Mouse (Mus musculus) frontal cortex, postnatal 10 days (tissue): ENCODE results near the gene Lman2l.

Experiments used
- DNase-seq, 2 experiments: peaks; one replicate each; pipeline ENCODE4 v3.0.0; 2022; ENCODE audit warnings: low spot score in 2 of 2, mixed read lengths in 1 of 2

Gene Lman2l

DNA sequence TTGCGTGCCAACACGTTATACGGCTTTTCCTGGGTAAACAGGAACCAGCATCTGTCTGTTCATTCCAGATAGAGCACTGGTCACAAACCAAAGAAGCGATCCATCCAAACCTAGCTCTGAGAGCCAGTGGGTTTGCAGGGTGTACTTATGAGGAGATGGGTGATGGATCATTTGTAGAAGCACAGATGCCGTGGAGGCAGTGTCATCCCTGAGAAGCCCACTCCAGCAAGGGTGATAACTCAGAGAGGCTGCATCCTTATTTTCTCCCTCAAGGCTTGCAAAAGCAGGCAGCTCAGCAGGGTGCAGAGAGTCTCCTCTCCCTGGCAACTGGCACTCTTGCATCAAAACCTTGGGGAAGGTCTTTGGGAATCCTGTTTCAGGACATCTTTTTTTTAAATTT, 13.1 kb upstream of the Lman2l start:
- DNase-seq = no peak

GRCm38 (mm10) chr1:36457388-36458014, 12.4 kb upstream of the Lman2l start:
- DNase-seq = no peak

DNA sequence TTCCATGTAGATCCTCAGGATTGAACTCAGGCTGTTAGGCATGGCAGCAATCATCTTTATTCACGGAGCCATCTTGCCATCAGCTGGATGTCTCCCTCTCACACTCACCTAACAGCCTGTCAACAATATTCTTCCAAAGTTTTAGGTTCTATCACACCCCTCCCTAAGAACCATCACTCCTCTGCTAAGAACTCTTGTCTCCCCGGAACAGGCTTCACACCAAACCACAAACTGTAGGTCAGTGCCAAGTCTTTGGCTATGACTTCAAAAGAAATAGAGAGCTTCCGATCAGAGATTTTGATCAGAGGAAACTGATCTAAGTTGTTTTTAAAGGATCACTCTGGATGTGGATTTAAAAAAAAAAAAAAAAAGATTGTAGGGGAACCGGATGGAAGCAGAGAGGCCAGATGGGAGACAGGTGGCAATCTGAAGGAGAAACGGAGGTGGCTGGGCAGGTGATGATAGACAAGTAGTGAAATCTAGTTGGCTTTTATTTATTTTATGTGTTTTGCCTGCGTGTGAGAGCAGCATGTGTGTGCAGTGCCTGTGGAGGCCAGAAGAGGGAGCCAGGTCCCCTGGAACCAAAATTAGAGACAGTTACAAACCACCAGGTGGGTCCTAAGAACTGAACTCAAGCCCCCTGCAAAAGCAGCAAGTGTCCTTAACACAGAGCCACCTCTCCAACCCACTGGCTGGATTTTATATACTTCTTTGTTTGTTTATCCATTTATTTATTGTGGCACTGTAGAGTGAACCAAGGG, 9.2 kb upstream of the Lman2l start:
- DNase-seq = no peak

DNA sequence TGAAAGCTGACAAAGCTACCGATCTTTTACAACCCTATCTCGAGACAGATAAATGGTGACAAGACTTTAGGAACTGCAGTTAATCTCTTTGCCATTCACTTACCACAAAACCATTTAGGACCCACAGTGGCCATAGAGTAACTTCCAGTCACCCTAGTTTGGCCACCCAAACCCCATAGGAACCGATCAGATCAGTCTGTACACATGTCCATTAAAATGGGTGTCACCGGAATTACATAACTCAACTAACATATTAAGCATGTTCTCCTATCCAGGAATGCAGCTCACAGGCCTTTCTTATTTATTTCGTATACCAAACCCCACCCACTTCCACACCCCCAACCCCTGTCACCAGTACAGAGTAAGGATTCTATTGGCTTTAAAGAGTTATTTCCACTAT, 1.8 kb upstream of the Lman2l start:
- DNase-seq = no peak

- DNase-seq = no peak
Measured at GRCm38 (mm10) chr1:36446106-36446824, 1.2 kb upstream of the Lman2l start.

- DNase-seq = no peak
Measured at GRCm38 (mm10) chr1:36445508-36445907, 437 bp upstream of the Lman2l start.

DNA sequence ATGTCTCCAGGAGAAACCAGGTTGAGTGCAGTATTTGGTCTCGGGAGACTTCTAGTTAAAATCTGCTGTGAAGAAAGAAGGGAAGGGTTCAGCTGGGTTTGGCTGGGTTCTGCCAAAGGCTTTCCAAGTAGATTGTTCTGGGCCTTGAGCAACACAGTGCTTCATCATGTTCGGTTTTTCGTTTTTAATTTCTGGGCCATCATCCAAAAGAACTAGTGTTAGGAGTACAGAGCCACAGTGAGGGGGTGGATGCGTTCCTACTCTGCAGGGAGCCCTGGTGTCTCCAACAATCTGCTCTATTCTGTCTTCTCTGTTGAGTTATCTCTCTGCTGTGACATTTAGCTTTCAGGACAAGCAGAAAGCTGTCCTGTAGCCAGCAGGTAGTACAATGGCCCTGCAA, 4.0 kb downstream of the Lman2l start:
- DNase-seq = peak; percentile 16 to 36

GRCm38 (mm10) chr1:36437223-36437622, 7.8 kb downstream of the Lman2l start:
- DNase-seq = no peak

GRCm38 (mm10) chr1:36436515-36436914, 8.6 kb downstream of the Lman2l start:
- DNase-seq = no peak

- DNase-seq = no peak
Measured at GRCm38 (mm10) chr1:36435071-36435470, 10.0 kb downstream of the Lman2l start.

DNA sequence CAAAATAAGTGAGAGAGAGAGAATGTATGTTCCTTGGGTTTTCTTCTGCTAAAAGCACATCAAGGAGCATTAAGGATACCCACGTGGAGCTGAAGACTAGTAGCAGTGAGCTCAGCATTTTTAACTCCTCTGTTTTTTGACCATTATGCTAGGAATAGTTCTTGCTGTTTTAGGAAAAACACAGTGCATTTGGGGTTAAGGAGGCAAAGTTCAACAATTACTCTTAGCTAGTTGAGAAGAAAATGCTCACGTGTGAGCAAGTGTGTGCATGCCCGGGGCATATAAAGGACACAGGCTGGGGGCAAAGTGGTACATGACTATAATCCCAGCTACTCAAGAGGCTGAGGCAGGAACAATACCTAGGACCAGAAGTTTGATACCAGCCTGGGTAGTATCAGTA, 11.5 kb downstream of the Lman2l start:
- DNase-seq = no peak

DNA sequence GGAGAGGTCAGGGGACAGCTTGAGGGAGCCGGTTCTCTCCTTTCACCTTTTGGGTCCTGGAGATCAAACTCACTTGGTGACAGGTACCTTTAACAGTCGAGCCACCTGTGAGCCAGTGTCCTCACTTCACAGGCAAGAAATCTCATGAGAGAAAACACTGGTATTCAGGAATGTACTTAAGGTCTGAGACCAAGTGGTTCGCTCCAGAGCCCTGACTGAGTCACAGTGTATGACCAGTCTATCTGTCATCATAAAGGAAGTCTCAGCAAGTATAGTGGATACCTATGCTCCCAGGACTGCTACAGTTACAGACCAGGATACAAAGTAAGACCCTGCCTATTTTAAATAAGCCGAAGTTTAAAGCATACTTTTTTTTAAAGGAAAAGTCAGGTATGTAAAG, 12.1 kb downstream of the Lman2l start:
- no peak for DNase-seq

GRCm38 (mm10) chr1:36429511-36429910, 15.6 kb downstream of the Lman2l start:
- no peak for DNase-seq

- no peak for DNase-seq
Measured at GRCm38 (mm10) chr1:36404531-36404930, 40.5 kb downstream of the Lman2l start.

DNA sequence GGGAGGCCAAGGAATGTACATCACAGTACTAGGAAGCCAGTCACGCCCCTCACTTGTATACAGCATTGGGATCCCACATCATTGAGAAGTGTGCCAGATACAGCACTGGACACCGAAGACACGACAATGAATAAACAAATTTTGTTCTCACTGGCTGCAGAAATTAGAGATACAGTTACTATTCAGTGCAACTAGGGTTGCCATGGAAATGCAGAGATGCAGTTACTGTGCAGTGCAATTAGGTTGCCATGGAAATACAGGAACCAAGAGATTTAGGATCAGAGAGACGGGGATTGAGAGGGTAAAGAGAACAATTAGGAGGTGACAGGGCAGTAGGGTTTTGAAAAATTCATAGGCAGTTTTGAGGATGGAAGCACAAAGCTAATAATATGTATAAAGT, 43.6 kb downstream of the Lman2l start:
- DNase-seq = no peak

- no peak for DNase-seq
Measured at GRCm38 (mm10) chr1:36397041-36397440, 48.0 kb downstream of the Lman2l start.

GRCm38 (mm10) chr1:36379582-36379981, 65.5 kb downstream of the Lman2l start:
- no peak for DNase-seq

- no peak for DNase-seq
Measured at GRCm38 (mm10) chr1:36378880-36379279, 66.2 kb downstream of the Lman2l start.

- DNase-seq = no peak
Measured at GRCm38 (mm10) chr1:36371934-36372845, 72.9 kb downstream of the Lman2l start, which contains the start of gene Fer1l5. Gene Fer1l5 (plus strand): TSS chr1:36372291.

DNA sequence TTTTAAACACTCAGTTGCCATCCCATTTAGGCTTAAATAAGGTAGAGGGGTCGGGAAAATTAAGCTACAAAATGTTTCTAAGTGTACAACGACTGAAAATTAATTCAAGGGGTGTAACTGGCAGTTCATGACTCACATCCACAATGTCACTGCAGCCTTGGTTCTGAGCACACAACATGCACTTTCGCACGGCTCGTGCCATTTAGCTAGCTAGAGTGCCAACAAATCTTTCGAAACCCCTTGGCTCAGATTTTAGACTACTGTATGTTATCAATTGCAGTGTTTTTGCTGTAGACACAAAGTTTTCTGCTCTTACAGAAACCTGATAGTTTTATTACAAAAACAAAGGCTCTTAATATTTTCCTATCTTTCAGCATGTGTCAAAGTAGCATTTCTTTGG, 74.2 kb downstream of the Lman2l start:
- DNase-seq = no peak
